Mouse (Mus musculus): ENCODE measurements at regions not wholly inside any gene's neighbourhood (a gene's known extent, or its start where the extent isn't known, plus 50 kb on each side); places are given as distances from the start of the nearest gene placed in this dataset.

GRCm38 (mm10) chrX:70945382-70945781 is 104.7 kb upstream of the Mamld1 start:
- TF ChIP-seq CTCF (IDR thresholded peaks at IDR 0.05; ENCODE audit: low read depth, low read length) (no peak), POLR2A (IDR thresholded peaks at IDR 0.05; ENCODE audit: borderline replicate concordance, low read depth, low read length) (no peak)

Measured in bone marrow macrophage, adult 2 months (primary cell).